Mouse (Mus musculus) left cerebral cortex, adult 9 months (tissue): ENCODE results near the gene Efhc2.

Source experiments
- DNase-seq, 2 experiments: peaks; one replicate each; pipeline ENCODE4 v3.0.0; 2022; ENCODE audit warnings: low spot score in 2 of 2

Efhc2 gene

DNA sequence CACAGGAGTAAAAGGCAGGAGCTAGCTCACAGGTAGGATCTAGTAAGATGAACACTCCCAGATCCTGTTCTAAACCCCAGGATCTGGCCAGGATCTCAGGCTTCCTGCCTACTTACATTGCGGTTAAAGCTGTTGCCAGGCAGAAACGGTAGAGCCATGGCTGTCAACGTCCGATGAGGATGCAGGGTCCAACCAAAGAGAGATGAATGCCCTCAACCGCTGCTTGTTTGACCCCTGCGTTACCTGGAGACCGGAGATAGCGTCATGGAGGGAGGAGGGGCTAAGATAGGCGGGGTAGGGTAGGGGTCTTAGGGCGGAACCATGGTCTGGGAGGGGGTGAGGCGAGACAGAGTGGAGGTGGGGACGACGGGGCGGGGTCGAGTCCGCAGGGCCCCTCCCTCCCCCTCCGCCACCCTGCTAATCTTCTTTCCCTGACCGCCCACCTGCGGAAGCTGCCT is at the start of gene Efhc2:
Gene Efhc2 (minus strand): TSS at position 243 of the 458 bp plus-strand sequence.
- no peak for DNase-seq

DNA sequence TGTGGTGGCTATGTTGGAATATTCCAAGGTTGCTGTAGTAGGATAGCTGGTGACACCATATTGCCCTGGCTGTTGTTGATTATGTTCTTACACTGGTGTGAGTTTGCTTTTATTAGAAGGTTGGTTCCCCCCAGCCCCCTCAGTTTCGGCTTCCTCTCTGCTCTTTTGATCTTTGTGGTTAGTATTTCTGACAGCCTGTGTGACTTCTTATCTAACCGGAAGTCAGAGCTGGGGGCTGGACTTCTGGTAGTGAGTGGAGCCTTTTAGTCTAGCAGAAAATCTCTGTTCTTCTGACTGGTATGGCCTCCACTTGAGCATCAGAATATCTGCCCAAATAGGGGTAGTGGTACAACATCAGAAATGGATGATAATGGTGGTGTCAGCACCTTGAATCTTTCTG is 45.9 kb upstream of the Efhc2 start:
- DNase-seq = no peak

DNA sequence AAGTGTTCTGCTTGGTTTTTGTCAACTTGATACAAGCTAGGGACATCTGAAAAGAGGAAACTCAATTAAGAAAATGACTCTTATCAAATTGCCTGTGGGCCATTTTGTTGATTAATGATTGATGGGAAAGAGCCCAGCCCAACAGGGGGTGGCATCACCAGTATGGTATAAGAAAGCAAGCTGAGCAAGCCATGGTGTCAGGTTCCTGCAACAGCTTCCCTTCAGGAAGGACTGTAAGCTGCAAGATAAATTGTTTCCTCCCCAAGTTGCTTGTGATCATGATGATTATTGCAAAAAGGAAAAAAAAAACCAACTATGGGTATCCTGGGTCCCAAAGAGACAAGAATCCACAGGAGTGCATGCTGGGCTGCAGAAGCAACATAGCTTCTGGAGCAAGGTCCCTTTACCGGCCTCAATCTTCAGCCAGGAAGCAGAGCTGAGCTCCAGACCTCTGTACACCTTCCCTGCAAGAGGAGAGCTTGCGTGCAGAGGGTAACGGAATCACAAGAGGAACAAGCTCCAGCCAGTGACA is 18.8 kb downstream of the Efhc2 start:
- no peak for DNase-seq

DNA sequence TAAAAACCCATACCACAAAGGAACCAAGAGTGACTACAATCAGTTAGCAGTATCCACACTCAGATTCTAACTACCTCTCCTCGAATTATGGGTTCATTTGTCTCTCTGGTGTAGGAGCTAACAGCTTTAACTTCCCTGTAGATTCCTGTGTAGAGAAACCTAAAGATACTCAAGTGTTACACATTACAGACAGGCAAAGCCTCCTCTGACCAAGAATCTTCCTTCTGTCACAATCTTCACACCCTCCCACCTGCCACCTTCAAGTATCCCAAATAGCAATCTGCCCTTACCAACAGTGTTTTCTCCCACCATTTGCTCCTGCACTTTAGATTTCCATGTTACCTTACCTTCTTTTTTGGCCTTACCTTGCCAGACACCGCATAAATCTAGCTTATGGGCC is 35.3 kb downstream of the Efhc2 start:
- DNase-seq = peak in 1 of 2 experiments; percentile 35

GRCm38 (mm10) chrX:17225141-17225540 is 94.0 kb downstream of the Efhc2 start:
- DNase-seq = no peak

GRCm38 (mm10) chrX:17217451-17217850 is 101.7 kb downstream of the Efhc2 start:
- no peak for DNase-seq

DNA sequence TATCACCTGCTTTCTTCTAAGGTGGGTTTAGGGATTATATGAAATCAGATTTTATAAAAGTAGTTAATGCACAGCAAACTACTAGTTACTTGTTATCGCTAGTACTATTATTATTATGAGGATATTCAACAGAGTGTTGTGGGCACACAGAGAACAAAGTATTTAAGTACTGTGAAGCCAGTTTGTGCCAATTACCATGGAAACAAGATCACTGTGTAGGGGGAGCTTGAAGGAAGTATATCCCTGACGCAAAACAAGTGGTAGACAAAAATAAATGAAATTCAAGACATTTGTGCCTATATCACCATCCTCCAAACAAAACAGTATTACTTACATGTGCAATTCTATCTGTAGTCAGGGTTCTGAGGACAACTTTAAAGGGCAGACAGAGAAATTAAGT is 105.7 kb downstream of the Efhc2 start:
- no peak for DNase-seq

- DNase-seq = no peak
Measured at GRCm38 (mm10) chrX:17175748-17176147, 143.4 kb downstream of the Efhc2 start.

GRCm38 (mm10) chrX:17165638-17166037 is 153.5 kb downstream of the Efhc2 start:
- no peak for DNase-seq
